Mouse (Mus musculus): ENCODE measurements around the gene Ms4a15. TPM values are rescaled to one million over a fixed set of nuclear protein-coding genes. Genes with fewer than 3 reads are reported as not detected.

Gene Ms4a15
- polyA plus RNA-seq (2015; fragmentation: Nextera tagmentation; extraction: Ambion mirVana) = not detected in 2 replicates

- ATAC-seq (replicated peaks; ENCODE audit: low FRiP score) = no peak
- Histone ChIP-seq H3K4me2 (no peak within 1 kb of the TSS), H3K36me3 (no peaks in the 10 kb centered on the region), H3K4me1 (peaks cover 7% of the 10 kb centered on the region; the same call in 1 of the 2 replicates), H3K27me3 (no peaks in the 10 kb centered on the region), H3K27ac (no peak within 1 kb of the TSS), H3K9me3 (replicated peaks) (no peaks in the 10 kb centered on the region), H3K9ac (no peak within 1 kb of the TSS), H3K4me3 (replicated peaks) (no peak within 1 kb of the TSS)
- 89% methylated on average over 7 of the region's 7 CpGs for WGBS
Measured at GRCm38 (mm10) chr19:10993150-10993549, at the start of gene Ms4a15. Gene Ms4a15, minus strand, starts transcription at chr19:10993250.

GRCm38 (mm10) chr19:11037570-11037969 is 44.5 kb upstream of the Ms4a15 start:
- Histone ChIP-seq H3K4me2 (no peak overlapping the region), H3K9me3 (replicated peaks) (no peaks in the 10 kb centered on the region), H3K4me1 (no peaks in the 10 kb centered on the region), H3K9ac (no peak overlapping the region), H3K27ac (no peak overlapping the region), H3K4me3 (replicated peaks) (no peak overlapping the region), H3K27me3 (0 out of 2 replicates have a peak, but pooled peaks cover 3% of the 10 kb centered on the region), H3K36me3 (no peaks in the 10 kb centered on the region)
- no peak for ATAC-seq (replicated peaks; ENCODE audit: low FRiP score)

GRCm38 (mm10) chr19:11022382-11022781 is 29.3 kb upstream of the Ms4a15 start:
- H3K27ac ChIP-seq = no peak overlapping the region
- ATAC-seq (replicated peaks; ENCODE audit: low FRiP score) = no peak
- no peaks in the 10 kb centered on the region for H3K36me3 ChIP-seq
- H3K27me3 ChIP-seq = no peaks in the 10 kb centered on the region
- H3K9me3 ChIP-seq (replicated peaks) = no peaks in the 10 kb centered on the region
- no peak overlapping the region for H3K4me2 ChIP-seq
- H3K4me1 ChIP-seq = no peaks in the 10 kb centered on the region
- H3K9ac ChIP-seq = no peak overlapping the region
- H3K4me3 ChIP-seq (replicated peaks) = no peak overlapping the region

- no peaks in the 10 kb centered on the region for H3K4me1 ChIP-seq
- 76% methylated on average over 3 of the region's 3 CpGs for WGBS
- H3K9ac ChIP-seq = no peak within 1 kb of the TSS
- no peaks in the 10 kb centered on the region for H3K9me3 ChIP-seq (replicated peaks)
- H3K36me3 ChIP-seq = no peaks in the 10 kb centered on the region
- no peaks in the 10 kb centered on the region for H3K27me3 ChIP-seq
- ATAC-seq (replicated peaks; ENCODE audit: low FRiP score) = no peak
- no peak within 1 kb of the TSS for H3K4me2 ChIP-seq
- H3K27ac ChIP-seq = no peak within 1 kb of the TSS
- H3K4me3 ChIP-seq (replicated peaks) = no peak within 1 kb of the TSS
Measured at GRCm38 (mm10) chr19:11017891-11018290, 24.8 kb upstream of the Ms4a15 start, which contains the start of gene Ms4a18. Gene Ms4a18, minus strand, starts transcription at chr19:11018031.

GRCm38 (mm10) chr19:11017251-11017650 is 24.2 kb upstream of the Ms4a15 start:
- Histone ChIP-seq H3K36me3 (no peaks in the 10 kb centered on the region), H3K27ac (no peak overlapping the region), H3K4me1 (no peaks in the 10 kb centered on the region), H3K4me3 (replicated peaks) (no peak overlapping the region), H3K9me3 (replicated peaks) (no peaks in the 10 kb centered on the region), H3K4me2 (no peak overlapping the region), H3K9ac (no peak overlapping the region), H3K27me3 (no peaks in the 10 kb centered on the region)
- WGBS = 70% methylated on average over 2 of the region's 2 CpGs
- no peak for ATAC-seq (replicated peaks; ENCODE audit: low FRiP score)

- Histone ChIP-seq H3K27me3 (no peaks in the 10 kb centered on the region), H3K4me2 (no peak overlapping the region), H3K9me3 (replicated peaks) (no peaks in the 10 kb centered on the region), H3K4me1 (no peaks in the 10 kb centered on the region), H3K9ac (no peak overlapping the region), H3K4me3 (replicated peaks) (no peak overlapping the region), H3K36me3 (no peaks in the 10 kb centered on the region), H3K27ac (no peak overlapping the region)
- ATAC-seq (replicated peaks; ENCODE audit: low FRiP score) = no peak
- WGBS = 75% methylated on average over 1 of the region's 1 CpGs
Measured at GRCm38 (mm10) chr19:11015998-11016397, 22.9 kb upstream of the Ms4a15 start.

- H3K4me3 ChIP-seq (replicated peaks) = no peak overlapping the region
- no peak overlapping the region for H3K27ac ChIP-seq
- H3K9ac ChIP-seq = no peak overlapping the region
- no peaks in the 10 kb centered on the region for H3K9me3 ChIP-seq (replicated peaks)
- H3K27me3 ChIP-seq = no peaks in the 10 kb centered on the region
- ATAC-seq (replicated peaks; ENCODE audit: low FRiP score) = no peak
- H3K4me1 ChIP-seq = no peaks in the 10 kb centered on the region
- H3K36me3 ChIP-seq = no peaks in the 10 kb centered on the region
- H3K4me2 ChIP-seq = no peak overlapping the region
Measured at GRCm38 (mm10) chr19:11015468-11015867, 22.4 kb upstream of the Ms4a15 start.

- no peak overlapping the region for H3K4me3 ChIP-seq (replicated peaks)
- H3K4me2 ChIP-seq = no peak overlapping the region
- H3K36me3 ChIP-seq = no peaks in the 10 kb centered on the region
- ATAC-seq (replicated peaks; ENCODE audit: low FRiP score) = no peak
- no peaks in the 10 kb centered on the region for H3K9me3 ChIP-seq (replicated peaks)
- H3K9ac ChIP-seq = no peak overlapping the region
- H3K27ac ChIP-seq = no peak overlapping the region
- peaks cover 7% of the 10 kb centered on the region; the same call in 1 of the 2 replicates for H3K4me1 ChIP-seq
- no peaks in the 10 kb centered on the region for H3K27me3 ChIP-seq
Measured at GRCm38 (mm10) chr19:10991911-10992310, 1.1 kb downstream of the Ms4a15 start.

GRCm38 (mm10) chr19:10990751-10991150 is 2.3 kb downstream of the Ms4a15 start:
- H3K9ac ChIP-seq = no peak overlapping the region
- no peak overlapping the region for H3K4me3 ChIP-seq (replicated peaks)
- H3K27ac ChIP-seq = no peak overlapping the region
- no peaks in the 10 kb centered on the region for H3K27me3 ChIP-seq
- WGBS = 13% methylated on average over 1 of the region's 1 CpGs
- H3K4me2 ChIP-seq = no peak overlapping the region
- H3K36me3 ChIP-seq = no peaks in the 10 kb centered on the region
- no peak for ATAC-seq (replicated peaks; ENCODE audit: low FRiP score)
- H3K4me1 ChIP-seq = 0 out of 2 replicates have a peak, but pooled peaks cover under 1% of the 10 kb centered on the region
- no peaks in the 10 kb centered on the region for H3K9me3 ChIP-seq (replicated peaks)

- no peak for ATAC-seq (replicated peaks; ENCODE audit: low FRiP score)
- Histone ChIP-seq H3K27me3 (no peaks in the 10 kb centered on the region), H3K36me3 (no peaks in the 10 kb centered on the region), H3K27ac (no peak overlapping the region), H3K9ac (no peak overlapping the region), H3K4me1 (no peaks in the 10 kb centered on the region), H3K4me2 (no peak overlapping the region), H3K4me3 (replicated peaks) (no peak overlapping the region), H3K9me3 (replicated peaks) (no peaks in the 10 kb centered on the region)
- 95% methylated on average over 1 of the region's 1 CpGs for WGBS
Measured at GRCm38 (mm10) chr19:10988563-10988962, 4.5 kb downstream of the Ms4a15 start.

GRCm38 (mm10) chr19:10985889-10986288 is 7.2 kb downstream of the Ms4a15 start:
- Histone ChIP-seq H3K36me3 (no peaks in the 10 kb centered on the region), H3K27ac (no peak overlapping the region), H3K4me3 (replicated peaks) (no peak overlapping the region), H3K9ac (no peak overlapping the region), H3K4me2 (no peak overlapping the region), H3K9me3 (replicated peaks) (no peaks in the 10 kb centered on the region), H3K27me3 (no peaks in the 10 kb centered on the region), H3K4me1 (no peaks in the 10 kb centered on the region)
- WGBS = 86% methylated on average over 4 of the region's 4 CpGs
- ATAC-seq (replicated peaks; ENCODE audit: low FRiP score) = no peak

- Histone ChIP-seq H3K4me1 (peaks cover 5% of the 10 kb centered on the region), H3K27ac (no peak overlapping the region), H3K4me3 (replicated peaks) (no peak overlapping the region), H3K9ac (no peak overlapping the region), H3K9me3 (replicated peaks) (no peaks in the 10 kb centered on the region), H3K4me2 (no peak overlapping the region), H3K27me3 (no peaks in the 10 kb centered on the region), H3K36me3 (no peaks in the 10 kb centered on the region)
- no peak for ATAC-seq (replicated peaks; ENCODE audit: low FRiP score)
- 77% methylated on average over 13 of the region's 13 CpGs for WGBS
Measured at GRCm38 (mm10) chr19:10984551-10984950, 8.5 kb downstream of the Ms4a15 start.

- ATAC-seq (replicated peaks; ENCODE audit: low FRiP score) = no peak; the same call in 1 of the 2 replicates
- H3K4me2 ChIP-seq = peak overlapping the region; percentile 48
- no peaks in the 10 kb centered on the region for H3K27me3 ChIP-seq
- no peak overlapping the region for H3K9ac ChIP-seq
- no peak overlapping the region for H3K27ac ChIP-seq
- peaks cover 12% of the 10 kb centered on the region for H3K4me1 ChIP-seq
- H3K36me3 ChIP-seq = no peaks in the 10 kb centered on the region
- H3K4me3 ChIP-seq (replicated peaks) = no peak overlapping the region
- 22% methylated on average over 14 of the region's 14 CpGs for WGBS
- H3K9me3 ChIP-seq (replicated peaks) = no peaks in the 10 kb centered on the region
Measured at GRCm38 (mm10) chr19:10983146-10983545, 9.9 kb downstream of the Ms4a15 start.
